Mouse (Mus musculus) liver, embryonic 14.5 days (tissue): ENCODE data around the gene Nf1. TPM values are rescaled to one million over a fixed set of nuclear protein-coding genes. Genes with fewer than 3 reads are reported as not detected.
A peak's percentile ranks its signal among the peaks of the same experiment; 100 is the strongest.

Source experiments
- ATAC-seq: fragments of 200-750 bp; cut with Nextera tagmentation; 2 replicates; pipeline ENCODE4 v1.8.0; 2017; ENCODE audit warnings: moderate number of reproducible peaks, mild to moderate bottlenecking, moderate library complexity; ENCODE audit not compliant: insufficient read depth
- DNase-seq, 3 experiments: peaks; one replicate each; pipeline ENCODE4 v3.0.0-alpha.2; 2012 to 2013; ENCODE audit warnings: low read depth in 3 of 3, low spot score in 3 of 3
- H3K27ac ChIP-seq: fragments of 300-500 bp; sonication (generic); 2 replicates; pipeline ENCODE4 v1.5.1; 2014; ENCODE audit warnings: moderate library complexity, mild to moderate bottlenecking, control low read depth, inconsistent platforms
- H3K27me3 ChIP-seq: fragments of 300-500 bp; sonication (generic); 2 replicates; pipeline ENCODE4 v1.6.1; 2014; ENCODE audit warnings: mild to moderate bottlenecking, low read length, moderate library complexity; ENCODE audit not compliant: control insufficient read depth, insufficient read depth
- H3K36me3 ChIP-seq: fragments of 300-500 bp; sonication (generic); replicated peaks from 2 replicates; pipeline ENCODE4 v1.6.1; 2014; ENCODE audit warnings: low read depth; ENCODE audit not compliant: control insufficient read depth, insufficient read depth
- H3K4me1 ChIP-seq, 2 experiments: fragments of 200-500 bp in 1 of 2; fragments of 300-500 bp in 1 of 2; sonication (generic) in 1 of 2; replicated peaks; 2 replicates each; pipeline ENCODE4 v1.6.1; 2012 to 2014; ENCODE audit warnings: antibody characterized with exemption in 1 of 2, inconsistent platforms in 1 of 2, low read length in 1 of 2; ENCODE audit not compliant: control insufficient read depth in 2 of 2, insufficient read depth in 2 of 2
- H3K4me2 ChIP-seq: fragments of 300-500 bp; sonication (generic); 2 replicates; pipeline ENCODE4 v1.6.1; 2014; ENCODE audit warnings: low read depth, mild to moderate bottlenecking, control low read depth, moderate library complexity
- H3K4me3 ChIP-seq, 2 experiments: fragments of 200-500 bp in 1 of 2; fragments of 300-500 bp in 1 of 2; sonication (generic) in 1 of 2; 2 replicates each; pipeline ENCODE4 v1.5.1; 2012 to 2014; ENCODE audit warnings: low read depth in 2 of 2, low read length in 2 of 2, mild to moderate bottlenecking in 2 of 2, control low read depth in 1 of 2, inconsistent platforms in 1 of 2, moderate library complexity in 1 of 2; ENCODE audit not compliant: insufficient read depth in 1 of 2
- H3K9ac ChIP-seq: fragments of 300-500 bp; sonication (generic); replicated peaks from 2 replicates; pipeline ENCODE4 v1.6.1; 2014; ENCODE audit warnings: mild to moderate bottlenecking, control low read depth, moderate library complexity
- H3K9me3 ChIP-seq: fragments of 300-500 bp; sonication (generic); 2 replicates; pipeline ENCODE4 v1.6.1; 2016; ENCODE audit warnings: low read length, mixed read lengths; ENCODE audit not compliant: control insufficient read depth
- CTCF ChIP-seq: IDR thresholded peaks from 2 replicates; pipeline ENCODE4 v1.5.1; 2016; ENCODE audit warnings: antibody characterized with exemption, low read depth, control low read depth
- EP300 ChIP-seq: IDR thresholded peaks from 2 replicates; pipeline ENCODE4 v1.6.1; 2016; ENCODE audit warnings: antibody characterized with exemption, low read depth
- WGBS: fragments of 180-500 bp; shearing (Covaris S2); extraction: QIAGEN DNeasy Blood & Tissue Kit; methylation state at CpG from one replicate; pipeline ENCODE4 v1.1.7; 2014; ENCODE audit not compliant: insufficient replicate concordance; 5-methylcytosine and 5-hydroxymethylcytosine counted together
- polyA plus RNA-seq, 2 experiments: library from polyadenylated mRNA; depleted of rRNA in 1 of 2; stranded (reverse) in 1 of 2; unstranded in 1 of 2; fragments of >200 nt; fragmentation: Nextera tagmentation in 1 of 2; extraction: Ambion mirVana in 1 of 2; gene quantifications; 2 replicates each; pipeline versions ENCODE4 v1.2.1 to v1.2.3; 2012 to 2014

Gene Nf1
- polyA plus RNA-seq, 2 experiments, result 1.7 to 2.3 TPM

DNA sequence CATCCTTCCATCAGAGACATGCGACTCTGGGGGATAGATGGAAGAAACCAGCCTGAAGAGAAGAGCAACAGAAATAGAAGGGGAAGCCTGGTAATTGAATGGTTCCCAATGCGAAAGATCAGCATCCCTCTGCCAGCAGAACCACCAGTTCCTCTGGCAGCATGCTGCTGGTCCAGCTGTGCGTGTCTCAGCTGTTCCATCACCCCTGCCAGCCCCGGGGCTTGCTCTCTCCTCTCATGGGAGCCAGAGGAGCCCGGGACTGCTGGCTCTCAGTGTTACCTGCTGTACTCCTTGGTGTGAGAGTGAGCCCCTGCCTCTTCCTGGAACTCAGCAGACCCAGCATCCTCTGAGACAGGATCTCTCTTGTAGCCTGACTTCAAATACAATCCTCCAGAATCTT is 276.4 kb downstream of the Nf1 start:
- TF ChIP-seq EP300 (no peak), CTCF (no peak)
- no peak overlapping the region for H3K9ac ChIP-seq
- no peaks in the 10 kb centered on the region for H3K4me1 ChIP-seq
- no peaks in the 10 kb centered on the region for H3K36me3 ChIP-seq
- no peak overlapping the region for H3K27ac ChIP-seq
- no peaks in the 10 kb centered on the region for H3K9me3 ChIP-seq
- H3K4me3 ChIP-seq, result no peak overlapping the region
- no peaks in the 10 kb centered on the region for H3K27me3 ChIP-seq
- ATAC-seq (no peak), DNase-seq (no peak)
- H3K4me2 ChIP-seq, result no peak overlapping the region
- 46% methylated on average over 5 of the region's 5 CpGs for WGBS

GRCm38 (mm10) chr11:79617991-79618390 is 278.5 kb downstream of the Nf1 start:
- Histone ChIP-seq H3K27me3 (no peaks in the 10 kb centered on the region), H3K4me3 (no peak overlapping the region), H3K36me3 (no peaks in the 10 kb centered on the region), H3K9me3 (no peaks in the 10 kb centered on the region), H3K4me1 (no peaks in the 10 kb centered on the region), H3K4me2 (no peak overlapping the region), H3K27ac (no peak overlapping the region), H3K9ac (no peak overlapping the region)
- TF ChIP-seq CTCF, result no peak
- TF ChIP-seq EP300, result no peak
- DNase-seq, result no peak
- ATAC-seq, result no peak
- 76% methylated on average over 8 of the region's 8 CpGs for WGBS

GRCm38 (mm10) chr11:79623029-79623428 is 283.5 kb downstream of the Nf1 start:
- no peaks in the 10 kb centered on the region for H3K4me1 ChIP-seq
- no peak for TF ChIP-seq CTCF
- TF ChIP-seq EP300, result no peak
- H3K27me3 ChIP-seq, result no peaks in the 10 kb centered on the region
- peak in 2 of 3 experiments; percentile 17 to 20 for DNase-seq
- no peak overlapping the region for H3K9ac ChIP-seq
- H3K4me2 ChIP-seq, result no peak overlapping the region
- no peaks in the 10 kb centered on the region for H3K9me3 ChIP-seq
- H3K36me3 ChIP-seq, result no peaks in the 10 kb centered on the region
- WGBS, result 38% methylated on average over 5 of the region's 5 CpGs
- no peak overlapping the region for H3K27ac ChIP-seq
- no peak overlapping the region for H3K4me3 ChIP-seq
- no peak for ATAC-seq

GRCm38 (mm10) chr11:79624801-79625302 is 285.4 kb downstream of the Nf1 start:
- no peaks in the 10 kb centered on the region for H3K4me1 ChIP-seq
- no peaks in the 10 kb centered on the region for H3K9me3 ChIP-seq
- TF ChIP-seq CTCF, result peak; percentile 82
- TF ChIP-seq EP300, result no peak
- no peaks in the 10 kb centered on the region for H3K36me3 ChIP-seq
- H3K9ac ChIP-seq, result no peak overlapping the region
- no peak overlapping the region for H3K4me3 ChIP-seq
- no peaks in the 10 kb centered on the region for H3K27me3 ChIP-seq
- no peak for DNase-seq
- ATAC-seq, result no peak
- H3K4me2 ChIP-seq, result no peak overlapping the region
- H3K27ac ChIP-seq, result no peak overlapping the region
- WGBS, result 11% methylated on average over 4 of the region's 4 CpGs

- Histone ChIP-seq H3K9me3 (no peaks in the 10 kb centered on the region), H3K4me1 (peaks cover 0 to 8% of the 10 kb centered on the region in 2 experiments; a peak in 2 of 4 replicates), H3K27me3 (no peaks in the 10 kb centered on the region), H3K27ac (no peak overlapping the region), H3K9ac (no peak overlapping the region), H3K4me2 (no peak overlapping the region), H3K36me3 (no peaks in the 10 kb centered on the region), H3K4me3 (no peak overlapping the region)
- DNase-seq (no peak), ATAC-seq (no peak)
- TF ChIP-seq EP300, result no peak
- TF ChIP-seq CTCF, result peak; percentile 37
- WGBS, result 48% methylated on average over 3 of the region's 3 CpGs
Measured at GRCm38 (mm10) chr11:79628716-79629115, 289.2 kb downstream of the Nf1 start.
